9 mouse cellular contexts compared by ENCODE assay signal in genomic region chr13:51567078-51567395, GRCm38 (mm10). TPM values are rescaled to one million over a fixed set of nuclear protein-coding genes. Genes with fewer than 3 reads are reported as not detected.
DNase-seq lines count a peak whose midpoint lies in the region; ATAC-seq and TF ChIP-seq lines count a peak whose summit lies in the region.
"Had no signal": no experiment of that assay in that cellular context is flagged by ENCODE, and none has a peak within 500 bp of the region (broad histone marks: within the 10 kb centered on the region; RNA-seq: fewer than 3 reads in every experiment).

No protein-coding gene starts in this region.

- H3K27me3 ChIP-seq in heart, embryonic 11.5 days (ENCODE audit: control insufficient read depth, insufficient read depth, low read length), result peaks cover 52% of the 10 kb centered on the region
- H3K27me3 ChIP-seq in testis, adult 2 months (ENCODE audit: control insufficient read depth, insufficient read depth, low read length), result no peaks in the 10 kb centered on the region; the same call in 1 of the 2 replicates
- peaks cover 88% of the 10 kb centered on the region for H3K27me3 ChIP-seq in limb, embryonic 12.5 days
- H3K27me3 ChIP-seq in stomach, postnatal 0 days (ENCODE audit: control insufficient read depth, insufficient read depth, low read length), result peaks cover 6% of the 10 kb centered on the region; the same call in 1 of the 2 replicates

- no peak overlapping the region for H3K27ac ChIP-seq in heart, embryonic 11.5 days (ENCODE audit: low read depth, low read length)
- no peak overlapping the region for H3K27ac ChIP-seq in testis, adult 2 months (ENCODE audit: control insufficient read depth, insufficient read depth, low read depth, low read length)
- no peak overlapping the region for H3K27ac ChIP-seq in limb, embryonic 12.5 days
- no peak overlapping the region for H3K27ac ChIP-seq in stomach, postnatal 0 days (replicated peaks)

- no peak for TF ChIP-seq POLR2A in testis, adult 2 months (IDR thresholded peaks at IDR 0.05; ENCODE audit: control insufficient read depth, low read depth, low read length)

- no peaks in the 10 kb centered on the region for H3K36me3 ChIP-seq in heart, embryonic 11.5 days (ENCODE audit: control insufficient read depth, insufficient read depth, low read length)
- H3K36me3 ChIP-seq in testis, adult 2 months (ENCODE audit: control insufficient read depth, insufficient read depth, low read length), result no peaks in the 10 kb centered on the region
- no peaks in the 10 kb centered on the region for H3K36me3 ChIP-seq in limb, embryonic 12.5 days
- no peaks in the 10 kb centered on the region for H3K36me3 ChIP-seq in stomach, postnatal 0 days (ENCODE audit: control insufficient read depth, insufficient read depth, low read length)

- no peak; the same call in 1 of the 2 replicates for ATAC-seq in heart, embryonic 11.5 days (replicated peaks; ENCODE audit: insufficient number of reproducible peaks, low FRiP score, low TSS enrichment)
- no peak for ATAC-seq in limb, embryonic 12.5 days (ENCODE audit: insufficient number of reproducible peaks, insufficient read depth, low FRiP score, low TSS enrichment, low read depth)
- ATAC-seq in stomach, postnatal 0 days (ENCODE audit: low FRiP score, low TSS enrichment), result no peak

- no peak for TF ChIP-seq CTCF in testis, adult 2 months (IDR thresholded peaks at IDR 0.05; ENCODE audit: control insufficient read depth, insufficient read depth, insufficient replicate concordance, low read depth, low read length)
- TF ChIP-seq CTCF in stomach, postnatal 0 days (IDR thresholded peaks at IDR 0.05; ENCODE audit: low read depth), result no peak

- DNase-seq in heart, postnatal 36 days, result no peak
- DNase-seq in testis, postnatal 14 days (ENCODE audit: low spot score), result no peak
- DNase-seq in stomach, postnatal 0 days (ENCODE audit: low spot score), result peak; percentile 30
- no peak for DNase-seq in frontal cortex, postnatal 14 days (ENCODE audit: low spot score in 2 of 2)
- no peak for DNase-seq in urinary bladder, postnatal 36 days (ENCODE audit: low spot score in 2 of 2)

- intact Hi-C loops in heart, postnatal 36 days (cut with DNase I), result loop anchor here (5.0 kb wide), 1 partner anchor 50 kb away; no protein-coding TSS in a partner anchor

- peaks cover 13% of the 10 kb centered on the region for H3K4me1 ChIP-seq in heart, embryonic 11.5 days (ENCODE audit: control insufficient read depth, insufficient read depth, low read length)
- peaks cover 3% of the 10 kb centered on the region; the same call in 1 of the 2 replicates for H3K4me1 ChIP-seq in testis, adult 2 months (ENCODE audit: control insufficient read depth, insufficient read depth, low read length)
- peaks cover 31% of the 10 kb centered on the region for H3K4me1 ChIP-seq in limb, embryonic 12.5 days (replicated peaks)
- H3K4me1 ChIP-seq in stomach, postnatal 0 days (replicated peaks; ENCODE audit: control insufficient read depth, insufficient read depth), result no peaks in the 10 kb centered on the region; the same call in 1 of the 2 replicates

- H3K9me3 ChIP-seq in heart, embryonic 11.5 days (replicated peaks; ENCODE audit: control insufficient read depth, low read length), result no peaks in the 10 kb centered on the region
- no peaks in the 10 kb centered on the region for H3K9me3 ChIP-seq in limb, embryonic 12.5 days
- no peaks in the 10 kb centered on the region for H3K9me3 ChIP-seq in stomach, postnatal 0 days (ENCODE audit: control insufficient read depth, low read length)

- peak overlapping the region; percentile 85 for H3K4me2 ChIP-seq in heart, embryonic 11.5 days
- H3K4me2 ChIP-seq in limb, embryonic 12.5 days, result peak overlapping the region; percentile 87
- H3K4me2 ChIP-seq in stomach, postnatal 0 days (replicated peaks; ENCODE audit: low read depth), result peak overlapping the region; percentile 75

- TF ChIP-seq EP300 in stomach, postnatal 0 days (optimal IDR thresholded peaks at IDR 0.05), result no peak

- peak overlapping the region; percentile 48 for H3K4me3 ChIP-seq in heart, embryonic 11.5 days (ENCODE audit: low read depth, low read length)
- H3K4me3 ChIP-seq in testis, adult 2 months (ENCODE audit: control insufficient read depth, low read depth, low read length), result peak overlapping the region; percentile 0; the same call in 1 of the 2 replicates
- peak overlapping the region; percentile 48 for H3K4me3 ChIP-seq in limb, embryonic 12.5 days (replicated peaks)
- H3K4me3 ChIP-seq in stomach, postnatal 0 days (ENCODE audit: low read depth, low read length), result peak overlapping the region; percentile 48
- H3K4me3 ChIP-seq: erythroblast, embryonic 14.5 days had no signal

- WGBS in heart, embryonic 11.5 days (ENCODE audit: insufficient replicate concordance), result under 1% methylated on average over 40 of the region's 42 CpGs
- WGBS in limb, embryonic 12.5 days, result under 1% methylated on average over 42 of the region's 42 CpGs
- WGBS in stomach, postnatal 0 days, result 2% methylated on average over 37 of the region's 42 CpGs

- H3K9ac ChIP-seq in heart, embryonic 11.5 days (ENCODE audit: low read depth, low read length), result peak overlapping the region; percentile 29; the same call in 1 of the 2 replicates
- H3K9ac ChIP-seq in limb, embryonic 12.5 days (replicated peaks), result peak overlapping the region; percentile 58
- H3K9ac ChIP-seq in stomach, postnatal 0 days (ENCODE audit: low read length), result peak overlapping the region; percentile 52

RNA-seq across cellular contexts. Expression of gene Shc3, which starts 2.2 kb away (rescaled TPM):
- polyA plus RNA-seq in heart, embryonic 11.5 days (2014; fragmentation: Nextera tagmentation; extraction: Ambion mirVana), result 0.21 and 0.31 TPM in 2 replicates
- total RNA-seq in heart, postnatal 36 days (2021), result 1 to 10 TPM; 1.4 to 2.2 TPM
- polyA plus RNA-seq in testis, adult 2 months (2012; rRNA removed), result 1.9 and 2.8 TPM in 2 replicates
- 0.31 and 0.63 TPM in 2 replicates for polyA plus RNA-seq in limb, embryonic 12.5 days (2016; fragmentation: Nextera tagmentation; extraction: Ambion mirVana)
- 0.28 and 0.31 TPM in 2 replicates for polyA plus RNA-seq in stomach, postnatal 0 days (2015; fragmentation: Nextera tagmentation; extraction: Ambion mirVana)
- polyA plus RNA-seq: erythroblast, embryonic 14.5 days had no signal
